Mouse (Mus musculus) midbrain, postnatal 0 days (tissue): ENCODE measurements around the gene Pcbp2. TPM values are rescaled to one million over a fixed set of nuclear protein-coding genes. Genes with fewer than 3 reads are reported as not detected.

Experiments
- ATAC-seq: fragments of 200-750 bp; cut with Nextera tagmentation; 2 replicates; pipeline ENCODE4 v1.8.0; 2017; ENCODE audit warnings: moderate number of reproducible peaks, mild to moderate bottlenecking, moderate TSS enrichment, moderate library complexity; ENCODE audit not compliant: low FRiP score
- DNase-seq: peaks from one replicate; pipeline ENCODE4 v3.0.0-alpha.2; 2015; ENCODE audit warnings: low spot score
- H3K27ac ChIP-seq: fragments of 300-500 bp; sonication (generic); 2 replicates; pipeline ENCODE4 v1.5.1; 2014; ENCODE audit warnings: low read depth, mild to moderate bottlenecking, low read length, mixed read lengths
- H3K27me3 ChIP-seq: fragments of 300-500 bp; sonication (generic); 2 replicates; pipeline ENCODE4 v1.6.1; 2014; ENCODE audit warnings: low read length, control low read depth, mixed read lengths; ENCODE audit not compliant: insufficient read depth
- H3K36me3 ChIP-seq: fragments of 300-500 bp; sonication (generic); 2 replicates; pipeline ENCODE4 v1.6.1; 2014; ENCODE audit warnings: low read length, control low read depth, mixed read lengths; ENCODE audit not compliant: insufficient read depth
- H3K4me1 ChIP-seq: fragments of 300-500 bp; sonication (generic); 2 replicates; pipeline ENCODE4 v1.6.1; 2014; ENCODE audit warnings: mild to moderate bottlenecking, control low read depth, antibody characterized with exemption, low read length, mixed read lengths; ENCODE audit not compliant: insufficient read depth
- H3K4me2 ChIP-seq: fragments of 300-500 bp; sonication (generic); 2 replicates; pipeline ENCODE4 v1.6.1; 2014; ENCODE audit warnings: low read depth, mild to moderate bottlenecking, low read length, mixed read lengths; ENCODE audit not compliant: poor library complexity, severe bottlenecking
- H3K4me3 ChIP-seq: fragments of 300-500 bp; sonication (generic); 2 replicates; pipeline ENCODE4 v1.5.1; 2014; ENCODE audit warnings: low read depth, mild to moderate bottlenecking, low read length, moderate library complexity
- H3K9ac ChIP-seq: fragments of 300-500 bp; sonication (generic); replicated peaks from 2 replicates; pipeline ENCODE4 v1.6.1; 2014; ENCODE audit warnings: mild to moderate bottlenecking, low read length, moderate library complexity, mixed read lengths; ENCODE audit not compliant: poor library complexity, severe bottlenecking
- H3K9me3 ChIP-seq: fragments of 300-500 bp; sonication (generic); 2 replicates; pipeline ENCODE4 v1.6.1; 2016; ENCODE audit warnings: low read length, control low read depth
- CTCF ChIP-seq: IDR thresholded peaks from 2 replicates; pipeline ENCODE4 v1.5.1; 2016; ENCODE audit warnings: antibody characterized with exemption, mild to moderate bottlenecking
- WGBS: fragments of 180-500 bp; shearing (Covaris S2); extraction: QIAGEN DNeasy Blood & Tissue Kit; methylation state at CpG from one replicate; pipeline ENCODE4 v1.1.7; 2014; 5-methylcytosine and 5-hydroxymethylcytosine counted together
- polyA plus RNA-seq: library from polyadenylated mRNA; unstranded; fragments of >200 nt; fragmentation: Nextera tagmentation; extraction: Ambion mirVana; gene quantifications from 2 replicates; pipeline ENCODE4 v1.2.1, GENCODE M21; 2015
- total RNA-seq: library from RNA; depleted of rRNA; stranded (reverse); fragments of >200 nt; gene quantifications from 2 replicates; pipeline ENCODE4 v1.2.3, GENCODE M21; 2014

Pcbp2 gene
- total and polyA plus RNA-seq, 2 experiments from 2014 or later = 103 to 150 TPM

DNA sequence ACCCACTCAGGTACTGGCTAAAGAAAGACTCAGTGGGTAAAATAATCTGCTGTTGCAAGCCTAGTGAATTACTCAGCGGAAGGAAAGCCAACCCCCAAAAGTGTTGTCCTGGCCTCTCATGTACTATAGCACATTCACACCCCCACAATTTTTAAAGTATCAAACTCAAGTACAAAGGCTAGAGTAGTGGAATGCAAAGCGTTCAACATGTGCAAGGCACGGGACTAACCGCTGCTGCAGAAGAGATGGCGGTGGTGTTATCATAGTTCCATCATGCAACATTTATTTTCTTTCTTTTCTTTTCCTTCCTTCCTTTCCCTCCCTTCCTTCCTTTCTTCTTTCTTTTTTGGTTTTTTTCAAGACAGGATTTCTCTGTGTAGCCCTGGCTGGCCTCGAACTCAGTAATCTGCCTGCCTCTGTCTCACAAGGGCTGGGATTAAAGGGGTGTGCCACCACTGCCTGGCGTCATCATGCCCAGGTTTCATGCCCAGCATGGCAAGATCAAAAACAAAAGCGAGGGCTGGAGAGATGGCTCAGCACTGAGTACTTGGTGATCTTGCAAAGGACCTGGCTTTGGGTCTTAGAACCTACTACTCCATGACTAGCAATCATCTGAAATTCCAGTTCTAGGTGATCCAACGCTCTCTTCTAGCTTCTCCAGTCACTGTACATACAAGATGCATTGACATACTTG is 35.6 kb downstream of the Pcbp2 start:
- DNase-seq (no peak), ATAC-seq (no peak)
- no peak overlapping the region for H3K9ac ChIP-seq
- H3K36me3 ChIP-seq = peaks cover 50% of the 10 kb centered on the region
- H3K9me3 ChIP-seq = no peaks in the 10 kb centered on the region
- no peak overlapping the region for H3K4me3 ChIP-seq
- no peak overlapping the region for H3K4me2 ChIP-seq
- TF ChIP-seq CTCF = no peak
- 82% methylated on average over 9 of the region's 9 CpGs for WGBS
- H3K4me1 ChIP-seq = no peaks in the 10 kb centered on the region
- H3K27me3 ChIP-seq = no peaks in the 10 kb centered on the region
- no peak overlapping the region for H3K27ac ChIP-seq

GRCm38 (mm10) chr15:102506464-102506830 is 36.1 kb downstream of the Pcbp2 start:
- peaks cover 4% of the 10 kb centered on the region; the same call in 1 of the 2 replicates for H3K4me1 ChIP-seq
- H3K27ac ChIP-seq = no peak overlapping the region
- H3K4me3 ChIP-seq = no peak overlapping the region
- no peaks in the 10 kb centered on the region for H3K9me3 ChIP-seq
- no peak for DNase-seq
- H3K27me3 ChIP-seq = no peaks in the 10 kb centered on the region
- WGBS = 54% methylated on average over 2 of the region's 2 CpGs
- H3K4me2 ChIP-seq = no peak overlapping the region
- ATAC-seq = no peak
- no peak for TF ChIP-seq CTCF
- H3K36me3 ChIP-seq = peaks cover 44% of the 10 kb centered on the region
- no peak overlapping the region for H3K9ac ChIP-seq

- Histone ChIP-seq H3K36me3 (peaks cover 40% of the 10 kb centered on the region), H3K4me3 (no peak overlapping the region), H3K4me1 (peaks cover 7% of the 10 kb centered on the region; the same call in 1 of the 2 replicates), H3K27me3 (no peaks in the 10 kb centered on the region), H3K9ac (no peak overlapping the region), H3K9me3 (no peaks in the 10 kb centered on the region), H3K27ac (no peak overlapping the region), H3K4me2 (no peak overlapping the region)
- no peak for TF ChIP-seq CTCF
- WGBS = 87% methylated on average over 1 of the region's 1 CpGs
- DNase-seq (no peak), ATAC-seq (no peak)
Measured at GRCm38 (mm10) chr15:102506864-102507263, 36.5 kb downstream of the Pcbp2 start.

DNA sequence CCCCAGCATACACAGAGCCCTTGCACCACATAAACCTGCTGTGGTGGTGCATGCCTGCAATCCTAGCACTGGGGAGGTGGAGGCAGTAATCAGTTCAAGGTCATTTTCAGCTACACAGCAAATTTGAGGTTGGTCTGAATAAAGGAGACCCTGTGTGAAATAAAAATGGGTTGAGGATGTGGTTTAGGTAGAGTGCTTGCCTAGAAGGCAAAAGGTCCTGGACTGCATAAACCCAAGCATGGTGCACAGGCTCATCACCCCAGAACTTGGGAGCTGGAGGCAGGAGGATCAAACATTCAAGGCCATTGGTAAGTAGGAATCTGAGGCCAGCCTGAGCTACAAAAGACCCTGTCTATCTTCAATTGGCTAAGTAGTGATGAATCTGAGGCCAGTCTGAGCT is 37.2 kb downstream of the Pcbp2 start:
- Histone ChIP-seq H3K36me3 (peaks cover 33% of the 10 kb centered on the region), H3K4me1 (peaks cover 9% of the 10 kb centered on the region; the same call in 1 of the 2 replicates), H3K9me3 (no peaks in the 10 kb centered on the region), H3K4me3 (no peak overlapping the region), H3K9ac (no peak overlapping the region), H3K4me2 (no peak overlapping the region), H3K27ac (no peak overlapping the region), H3K27me3 (no peaks in the 10 kb centered on the region)
- ATAC-seq = no peak
- TF ChIP-seq CTCF = no peak
- DNase-seq = no peak

- Histone ChIP-seq H3K4me1 (peaks cover 9% of the 10 kb centered on the region; the same call in 1 of the 2 replicates), H3K4me2 (no peak overlapping the region), H3K36me3 (peaks cover 26% of the 10 kb centered on the region), H3K27me3 (no peaks in the 10 kb centered on the region), H3K9me3 (no peaks in the 10 kb centered on the region), H3K4me3 (no peak overlapping the region), H3K27ac (no peak overlapping the region), H3K9ac (no peak overlapping the region)
- DNase-seq (no peak), ATAC-seq (no peak)
- 81% methylated on average over 3 of the region's 3 CpGs for WGBS
- no peak for TF ChIP-seq CTCF
Measured at GRCm38 (mm10) chr15:102508336-102508735, 38.0 kb downstream of the Pcbp2 start.

DNA sequence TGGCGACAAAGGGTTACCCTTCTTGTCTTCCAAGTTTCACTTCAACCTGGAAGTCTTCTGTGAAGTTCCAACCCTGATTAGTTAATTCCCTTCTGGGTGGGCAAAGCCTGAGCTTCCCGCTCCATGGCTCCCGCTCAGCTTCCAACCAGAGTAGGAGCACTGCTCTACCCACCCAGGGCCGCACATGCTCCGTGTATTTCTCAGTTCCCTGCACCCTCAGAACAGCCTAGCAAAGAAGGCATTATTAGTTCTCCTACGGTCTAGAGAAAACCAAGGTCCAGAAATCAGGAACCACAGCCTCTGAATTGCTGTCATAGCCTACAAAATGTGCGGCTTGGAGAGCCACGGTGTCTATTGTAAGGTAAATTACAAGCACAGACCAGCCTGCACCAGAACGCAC is 39.8 kb downstream of the Pcbp2 start:
- Histone ChIP-seq H3K27ac (peak overlapping the region; percentile 97), H3K9me3 (no peaks in the 10 kb centered on the region), H3K9ac (peak overlapping the region; percentile 82), H3K36me3 (peaks cover 11% of the 10 kb centered on the region; the same call in 1 of the 2 replicates), H3K4me3 (peak overlapping the region; percentile 64), H3K27me3 (no peaks in the 10 kb centered on the region), H3K4me1 (peaks cover 15% of the 10 kb centered on the region), H3K4me2 (peak overlapping the region; percentile 75)
- no peak for TF ChIP-seq CTCF
- ATAC-seq = peak; percentile 77
- DNase-seq = peak; percentile 58
- WGBS = 6% methylated on average over 9 of the region's 9 CpGs
